Mouse (Mus musculus): ENCODE results near the gene Coro1b.
A peak's percentile ranks its signal among the peaks of the same experiment; 100 is the strongest.

Coro1b gene

GRCm38 (mm10) chr19:4189051-4189620 is 40.7 kb downstream of the Coro1b start:
- DNase-seq (ENCODE audit: low read depth, low spot score): no peak

DNA sequence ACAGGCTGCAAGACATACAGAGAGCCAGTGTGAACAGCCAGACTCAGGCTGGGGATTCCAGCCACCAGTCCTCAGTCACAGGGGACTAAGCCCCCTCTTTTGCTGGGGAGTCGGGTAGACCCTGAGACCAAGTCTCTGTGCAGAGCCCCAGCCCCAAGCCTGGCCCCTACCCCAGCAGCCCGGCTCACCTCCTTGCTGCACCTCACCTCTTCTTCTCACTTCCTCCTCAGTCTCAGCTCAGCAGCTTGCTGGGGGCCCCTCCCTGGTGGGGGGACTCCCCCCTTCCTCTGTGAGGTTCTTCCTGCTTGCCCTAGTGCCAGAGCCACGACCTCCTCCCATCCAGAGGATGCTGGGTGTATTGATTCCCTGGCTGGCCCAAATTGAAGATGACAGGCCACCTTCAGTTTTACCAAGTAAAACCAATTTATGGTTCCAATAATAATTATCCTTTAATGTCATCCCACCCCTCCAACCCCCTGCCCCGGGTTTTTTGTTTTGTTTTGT is 42.5 kb downstream of the Coro1b start, which contains the start of gene Tbc1d10c:
TSS of gene Tbc1d10c (minus strand) at position 454 of the 504 bp plus-strand sequence.
- DNase-seq (ENCODE audit: low read depth, low spot score): no peak

DNA sequence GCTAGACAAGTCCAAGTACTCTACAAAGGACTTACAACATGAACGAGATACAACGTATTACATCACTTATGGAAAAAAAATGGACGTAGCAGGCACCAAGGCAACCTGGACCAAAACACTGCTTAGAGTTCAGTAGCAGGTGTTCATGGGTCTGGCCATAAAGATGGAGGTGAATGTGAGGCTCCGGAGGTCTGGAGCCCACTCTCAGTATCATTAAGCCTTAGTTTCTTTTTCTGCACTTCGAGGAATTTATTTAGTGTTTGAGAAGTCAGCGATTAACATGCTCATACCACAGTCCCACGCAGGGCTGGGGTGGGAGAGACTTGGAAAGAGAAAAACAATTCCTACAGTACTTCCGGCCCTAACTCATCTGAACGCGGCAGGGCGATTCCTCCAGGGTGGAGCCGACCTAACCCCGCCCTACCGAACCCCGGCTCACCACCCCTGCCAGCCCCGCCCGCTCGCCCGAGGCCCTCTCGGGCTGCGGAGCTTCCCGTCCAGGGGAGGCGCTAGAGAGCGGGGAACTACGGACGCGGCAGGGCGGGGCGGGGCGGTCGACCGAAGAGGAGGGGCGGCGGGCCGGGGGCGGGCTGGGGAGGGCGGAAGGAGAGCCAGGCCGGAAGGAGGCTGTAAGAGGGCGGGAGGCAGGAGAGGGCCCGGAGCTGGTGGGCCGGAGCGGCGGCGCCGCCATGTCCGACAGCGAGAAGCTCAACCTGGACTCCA is 43.3 kb downstream of the Coro1b start, which contains the start of gene Ppp1ca:
TSS of gene Ppp1ca (plus strand) at position 538 of the 723 bp plus-strand sequence.
- peak; percentile 71 for DNase-seq (ENCODE audit: low read depth, low spot score)

DNA sequence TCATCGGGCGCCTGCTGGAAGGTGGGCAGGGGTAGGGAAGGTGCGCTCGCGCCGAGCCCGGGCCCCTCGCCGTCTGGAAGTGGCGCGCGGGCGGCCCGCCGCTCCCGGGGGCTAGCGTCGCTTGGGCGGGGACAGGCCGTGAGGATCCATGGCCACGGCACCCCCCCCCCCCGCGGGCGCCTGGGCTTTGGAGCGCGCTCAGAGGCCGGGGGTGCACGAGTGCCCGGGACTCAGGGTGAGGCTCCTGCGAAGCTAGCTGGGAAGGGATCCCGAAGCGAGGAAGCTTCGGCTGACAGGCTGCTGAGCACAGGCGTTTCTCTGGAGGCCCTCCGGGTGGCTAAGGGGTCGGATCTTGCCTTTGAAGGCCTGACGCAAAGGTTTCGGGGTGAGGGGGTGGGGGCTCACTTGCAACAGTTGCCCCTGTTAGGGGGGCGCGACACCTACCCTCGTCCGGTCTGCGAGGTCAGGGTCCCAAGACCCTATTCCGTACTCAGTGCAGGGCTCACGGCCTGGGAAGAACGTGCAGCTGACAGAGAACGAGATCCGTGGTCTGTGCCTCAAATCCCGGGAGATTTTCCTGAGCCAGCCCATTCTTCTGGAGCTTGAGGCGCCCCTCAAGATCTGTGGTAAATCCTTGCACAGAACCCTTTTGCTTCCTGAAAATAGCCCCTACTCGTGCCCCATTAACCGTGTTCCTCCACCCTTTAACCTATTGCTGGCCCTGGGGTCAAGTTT is 44.0 kb downstream of the Coro1b start:
- no peak for DNase-seq (ENCODE audit: low read depth, low spot score)

DNA sequence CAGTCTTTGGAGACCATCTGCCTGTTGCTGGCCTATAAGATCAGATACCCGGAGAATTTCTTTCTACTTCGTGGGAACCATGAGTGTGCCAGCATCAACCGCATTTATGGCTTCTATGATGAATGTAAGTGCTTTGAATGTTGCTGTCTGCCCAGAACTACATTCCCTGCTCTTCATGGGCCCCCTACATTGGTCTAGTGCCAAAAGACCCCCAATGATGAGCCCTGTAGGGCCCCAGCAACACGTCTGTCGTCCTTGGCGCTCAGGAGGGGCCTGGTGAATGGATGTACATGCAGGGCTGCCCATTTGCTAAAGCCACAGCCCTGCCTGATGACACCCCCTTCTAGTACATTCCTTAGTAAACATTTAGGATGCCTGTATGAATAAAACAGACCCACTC is 44.7 kb downstream of the Coro1b start:
- no peak for DNase-seq (ENCODE audit: low read depth, low spot score)

- no peak for DNase-seq (ENCODE audit: low read depth, low spot score)
Measured at GRCm38 (mm10) chr19:4194021-4194724, 45.8 kb downstream of the Coro1b start.

- DNase-seq (ENCODE audit: low read depth, low spot score): no peak
Measured at GRCm38 (mm10) chr19:4194776-4195650, 46.6 kb downstream of the Coro1b start.

DNA sequence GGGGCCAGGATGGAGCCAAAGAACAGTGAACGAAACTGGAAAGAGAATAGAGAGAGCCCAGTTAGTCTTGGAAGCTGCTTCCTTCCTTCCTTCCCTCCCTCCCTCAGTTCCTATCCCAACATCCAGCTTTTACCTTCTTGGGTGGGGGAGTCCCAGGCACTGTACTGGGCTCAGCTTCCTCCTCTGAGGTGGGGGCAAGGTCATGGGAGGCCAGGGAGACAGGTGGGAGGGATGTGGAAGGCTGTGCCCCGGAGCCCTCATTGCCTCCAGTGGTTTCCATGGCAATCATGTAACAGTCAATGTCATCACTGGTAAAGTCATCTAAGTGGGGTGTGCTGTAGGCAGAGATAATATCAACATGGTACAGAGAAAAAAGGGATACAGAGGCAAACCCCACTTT is 47.6 kb downstream of the Coro1b start:
- no peak for DNase-seq (ENCODE audit: low read depth, low spot score)

GRCm38 (mm10) chr19:4196548-4196947 is 48.1 kb downstream of the Coro1b start:
- DNase-seq (ENCODE audit: low read depth, low spot score): no peak

GRCm38 (mm10) chr19:4197180-4197579 is 48.8 kb downstream of the Coro1b start:
- DNase-seq (ENCODE audit: low read depth, low spot score): no peak

GRCm38 (mm10) chr19:4201291-4201909 is 53.0 kb downstream of the Coro1b start, which contains the start of gene Rad9a:
Gene Rad9a, minus strand, starts transcription at chr19:4201662.
- peak; percentile 91 for DNase-seq (ENCODE audit: low read depth, low spot score)

- no peak for DNase-seq (ENCODE audit: low read depth, low spot score)
Measured at GRCm38 (mm10) chr19:4202149-4202548, 53.7 kb downstream of the Coro1b start.

DNA sequence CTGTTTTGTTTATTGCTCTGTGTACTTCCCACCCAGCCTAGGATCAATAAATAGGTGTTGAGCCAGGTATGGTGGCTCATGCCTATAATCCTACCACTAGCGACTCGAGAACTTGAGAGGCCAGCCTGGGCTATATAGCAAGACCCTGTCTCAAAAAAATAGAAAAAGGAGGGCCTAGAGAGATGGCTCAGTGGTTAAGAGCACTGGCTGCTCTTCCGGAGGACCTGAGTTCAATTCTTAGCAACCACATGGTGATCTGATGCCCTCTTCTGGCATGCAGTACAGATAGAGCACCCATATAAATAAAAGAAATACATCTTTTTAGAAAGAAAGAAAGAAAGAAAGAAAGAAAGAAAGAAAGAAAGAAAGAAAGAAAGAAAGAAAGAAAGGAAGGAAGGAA is 54.7 kb downstream of the Coro1b start:
- DNase-seq (ENCODE audit: low read depth, low spot score): no peak
